Mouse (Mus musculus) kidney, adult 11 months (tissue): ENCODE data around the gene Rpgrip1.
"Not testable (repeated sequence)": the region's sequence is repeated elsewhere in the genome, so short reads cannot be mapped to it uniquely, and the experiment has no call there.

Source experiments
- DNase-seq: peaks from one replicate; pipeline ENCODE4 v3.0.0; 2022

The Rpgrip1 gene

GRCm38 (mm10) chr14:52110346-52110745 is at the start of gene Rpgrip1:
Gene Rpgrip1, plus strand, starts transcription at chr14:52110704.
- no peak for DNase-seq

GRCm38 (mm10) chr14:52060800-52061199 is 49.7 kb upstream of the Rpgrip1 start:
- no peak for DNase-seq

GRCm38 (mm10) chr14:52061798-52062197 is 48.7 kb upstream of the Rpgrip1 start:
- no peak for DNase-seq

- DNase-seq: no peak
These were observed 44.4 kb upstream of the Rpgrip1 start for GRCm38 (mm10) chr14:52066135-52066534.

- DNase-seq: no peak
These were observed 38.8 kb upstream of the Rpgrip1 start for GRCm38 (mm10) chr14:52071599-52072137.

- DNase-seq: no peak
These were observed 27.4 kb upstream of the Rpgrip1 start for GRCm38 (mm10) chr14:52083083-52083482.

- DNase-seq: no peak
These were observed 16.0 kb upstream of the Rpgrip1 start for GRCm38 (mm10) chr14:52094533-52094932.

GRCm38 (mm10) chr14:52097191-52097590 is 13.3 kb upstream of the Rpgrip1 start:
- DNase-seq: not testable (repeated sequence)

- DNase-seq: not testable (repeated sequence)
These were observed 12.1 kb upstream of the Rpgrip1 start for GRCm38 (mm10) chr14:52098387-52098786.

GRCm38 (mm10) chr14:52099563-52099962 is 10.9 kb upstream of the Rpgrip1 start:
- DNase-seq: no peak

GRCm38 (mm10) chr14:52100170-52100960 is 10.1 kb upstream of the Rpgrip1 start:
- no peak for DNase-seq

- DNase-seq: no peak
These were observed 9.0 kb upstream of the Rpgrip1 start for GRCm38 (mm10) chr14:52101285-52102157.

- DNase-seq: no peak
These were observed 7.0 kb upstream of the Rpgrip1 start for GRCm38 (mm10) chr14:52103474-52103855.

- DNase-seq: peak; percentile 100
These were observed 6.4 kb upstream of the Rpgrip1 start, which contains the start of gene Hnrnpc for GRCm38 (mm10) chr14:52103856-52104676. Gene Hnrnpc, minus strand, starts transcription at chr14:52104028.

- DNase-seq: no peak
These were observed 5.7 kb upstream of the Rpgrip1 start for GRCm38 (mm10) chr14:52104677-52105285.

- DNase-seq: no peak
These were observed 5.2 kb upstream of the Rpgrip1 start for GRCm38 (mm10) chr14:52105308-52105707.

- peak; percentile 34 for DNase-seq
These were observed 3.8 kb upstream of the Rpgrip1 start for GRCm38 (mm10) chr14:52106741-52107140.

GRCm38 (mm10) chr14:52108025-52108424 is 2.5 kb upstream of the Rpgrip1 start:
- DNase-seq: no peak

GRCm38 (mm10) chr14:52114101-52114500 is 3.6 kb downstream of the Rpgrip1 start:
- no peak for DNase-seq

GRCm38 (mm10) chr14:52117241-52117640 is 6.7 kb downstream of the Rpgrip1 start:
- DNase-seq: no peak

- no peak for DNase-seq
These were observed 7.9 kb downstream of the Rpgrip1 start for GRCm38 (mm10) chr14:52118456-52118822.
